Mouse (Mus musculus): ENCODE measurements around the gene Mmd. TPM values are rescaled to one million over a fixed set of nuclear protein-coding genes. Genes with fewer than 3 reads are reported as not detected.

Mmd gene
- polyA plus RNA-seq (2015; fragmentation: Nextera tagmentation; extraction: Ambion mirVana): 26.3 and 31.7 TPM in 2 replicates

DNA sequence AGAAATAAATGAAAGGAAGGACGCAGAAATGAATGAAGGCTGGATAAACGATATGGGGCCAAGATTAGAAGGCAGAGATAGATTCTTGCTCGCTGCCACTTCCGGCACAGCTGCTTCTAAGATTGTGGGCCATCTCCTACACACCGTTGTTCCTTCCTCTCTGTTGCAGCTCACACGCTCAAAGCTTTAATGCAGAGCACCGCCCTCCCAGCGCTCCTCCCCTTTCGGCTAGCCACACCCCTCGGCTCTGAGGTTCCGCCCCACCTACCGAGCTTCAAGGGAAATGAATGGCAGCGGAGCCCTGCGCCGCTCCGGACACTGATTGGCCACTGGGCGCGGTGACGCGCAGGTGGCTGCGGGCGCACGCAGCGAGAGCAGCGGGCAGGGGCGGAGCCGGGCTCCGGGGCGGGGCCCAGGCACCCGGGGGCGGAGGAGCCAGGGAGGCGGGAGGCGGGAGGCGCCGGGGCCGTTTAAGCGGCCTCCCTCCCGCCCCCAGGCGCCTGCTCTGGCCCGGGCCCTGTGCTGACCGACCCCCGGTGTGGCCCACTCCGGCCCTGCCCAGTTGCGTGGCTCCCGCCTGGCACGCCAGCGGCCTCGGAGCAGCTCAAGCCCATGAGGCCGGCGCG lies at the start of gene Mmd:
TSS of gene Mmd (plus strand) at position 432 of the 626 bp plus-strand sequence.
- peak within 1 kb of the TSS; percentile 87 for H3K9ac ChIP-seq
- H3K4me2 ChIP-seq: peak within 1 kb of the TSS; percentile 76
- H3K4me1 ChIP-seq: peaks cover 23% of the 10 kb centered on the region; the same call in 1 of the 2 replicates
- no peaks in the 10 kb centered on the region for H3K27me3 ChIP-seq
- peak within 1 kb of the TSS; percentile 88 for H3K4me3 ChIP-seq
- peak within 1 kb of the TSS; percentile 87 for H3K27ac ChIP-seq
- WGBS: under 1% methylated on average over 40 of the region's 51 CpGs
- H3K36me3 ChIP-seq: no peaks in the 10 kb centered on the region
- H3K9me3 ChIP-seq: no peaks in the 10 kb centered on the region
- peak; percentile 98 for ATAC-seq (ENCODE audit: insufficient number of reproducible peaks, low FRiP score, low TSS enrichment, low read depth)

DNA sequence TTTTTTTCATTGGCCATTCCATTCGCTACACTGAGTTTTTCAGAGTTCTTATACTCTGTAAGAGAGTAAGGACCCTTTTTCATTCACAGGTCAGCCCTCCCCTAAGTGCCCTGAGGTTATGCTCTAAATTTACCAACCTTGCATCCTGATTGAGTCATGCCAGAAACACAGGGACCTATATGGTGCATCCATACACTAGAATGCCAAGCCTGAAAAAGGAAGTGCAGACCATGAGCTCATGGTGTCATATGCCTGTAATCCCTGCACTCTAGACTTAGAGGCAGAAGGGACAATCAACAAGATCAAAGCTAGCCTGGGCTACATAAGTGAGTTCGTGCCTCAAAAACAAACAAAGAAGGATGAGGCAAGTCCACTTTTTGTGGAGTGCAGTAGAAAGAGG lies 48.4 kb upstream of the Mmd start:
- Histone ChIP-seq H3K27ac (no peak overlapping the region), H3K4me2 (no peak overlapping the region), H3K27me3 (no peaks in the 10 kb centered on the region), H3K9me3 (no peaks in the 10 kb centered on the region), H3K4me1 (no peaks in the 10 kb centered on the region), H3K4me3 (no peak overlapping the region), H3K9ac (no peak overlapping the region), H3K36me3 (no peaks in the 10 kb centered on the region)
- WGBS: 80% methylated on average over 2 of the region's 2 CpGs
- ATAC-seq (ENCODE audit: insufficient number of reproducible peaks, low FRiP score, low TSS enrichment, low read depth): no peak

DNA sequence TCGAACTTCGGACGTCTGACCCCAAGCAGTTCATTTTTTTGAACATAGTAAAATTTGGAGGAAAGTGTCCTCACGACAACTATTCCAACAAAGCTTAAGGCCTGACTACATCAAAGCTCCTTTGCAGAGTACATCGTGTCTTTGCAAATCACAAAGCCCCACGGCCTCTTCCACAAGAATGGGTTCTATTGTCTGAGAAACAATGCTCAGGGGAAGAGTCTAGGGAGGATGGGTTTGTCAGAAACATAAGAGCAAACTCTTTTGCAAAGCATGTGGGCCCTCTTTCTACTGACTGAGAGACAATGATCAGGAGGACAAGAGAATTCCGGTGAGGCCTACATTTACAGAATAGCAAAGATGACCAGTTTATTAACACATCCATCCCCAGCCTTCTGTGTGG lies 35.0 kb upstream of the Mmd start:
- H3K36me3 ChIP-seq: no peaks in the 10 kb centered on the region
- H3K4me2 ChIP-seq: no peak overlapping the region
- no peaks in the 10 kb centered on the region for H3K4me1 ChIP-seq
- no peaks in the 10 kb centered on the region for H3K27me3 ChIP-seq
- no peak for ATAC-seq (ENCODE audit: insufficient number of reproducible peaks, low FRiP score, low TSS enrichment, low read depth)
- no peak overlapping the region for H3K27ac ChIP-seq
- 82% methylated on average over 7 of the region's 7 CpGs for WGBS
- no peaks in the 10 kb centered on the region for H3K9me3 ChIP-seq
- H3K9ac ChIP-seq: no peak overlapping the region
- H3K4me3 ChIP-seq: no peak overlapping the region

DNA sequence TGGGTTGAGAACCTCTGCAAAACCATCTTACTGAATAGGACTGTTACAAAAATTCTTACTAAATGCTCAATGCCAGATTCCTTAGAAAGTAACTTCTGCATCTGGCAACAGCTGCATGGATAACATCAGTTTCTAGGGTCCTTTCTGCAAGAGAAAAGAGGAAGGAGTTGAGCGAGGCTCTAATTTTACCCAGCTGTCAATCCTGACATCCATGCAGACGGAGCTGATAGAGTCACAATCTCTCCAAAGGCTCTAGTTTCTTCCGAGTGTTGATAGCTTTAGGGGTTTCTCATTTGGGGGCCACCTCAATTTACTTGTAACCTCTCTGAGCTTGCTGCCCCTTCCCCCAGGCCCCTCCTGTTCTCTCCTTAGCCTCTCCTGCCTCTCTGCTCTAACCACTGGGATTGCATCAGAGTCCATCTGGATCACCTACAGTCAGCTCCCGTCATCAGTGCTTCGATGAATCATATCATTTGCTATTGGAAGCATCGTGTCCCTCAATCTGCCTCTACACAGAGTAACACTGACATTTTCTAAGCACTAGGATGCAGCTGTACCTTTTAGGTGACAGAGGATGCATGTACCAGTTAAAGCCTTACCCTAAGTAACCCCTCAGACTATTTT lies 29.1 kb upstream of the Mmd start:
- Histone ChIP-seq H3K9me3 (no peaks in the 10 kb centered on the region), H3K4me2 (no peak overlapping the region), H3K36me3 (no peaks in the 10 kb centered on the region), H3K4me3 (no peak overlapping the region), H3K27me3 (no peaks in the 10 kb centered on the region), H3K4me1 (no peaks in the 10 kb centered on the region; the same call in 1 of the 2 replicates), H3K9ac (no peak overlapping the region), H3K27ac (no peak overlapping the region)
- no peak for ATAC-seq (ENCODE audit: insufficient number of reproducible peaks, low FRiP score, low TSS enrichment, low read depth)
- 49% methylated on average over 6 of the region's 6 CpGs for WGBS

DNA sequence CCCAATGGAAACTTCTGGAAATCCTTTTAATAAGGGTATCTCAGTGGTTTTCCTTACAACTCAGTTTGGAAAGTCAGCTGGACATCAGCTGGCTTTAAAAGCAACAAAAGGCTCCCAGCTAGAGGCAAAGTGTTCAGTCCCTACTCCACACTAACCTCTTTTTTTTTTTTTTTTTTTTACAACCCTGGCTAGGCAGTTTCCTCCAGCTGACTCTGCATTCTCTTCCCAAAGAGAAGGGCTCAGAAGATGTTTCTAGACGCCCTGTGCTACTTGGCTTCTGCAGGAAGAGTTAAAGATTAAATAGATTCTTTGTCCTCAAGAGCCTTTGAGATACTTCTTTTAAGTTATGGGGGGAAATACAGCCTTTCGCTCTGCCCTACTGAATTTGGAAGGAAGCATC lies 28.5 kb upstream of the Mmd start:
- 27% methylated on average over 2 of the region's 2 CpGs for WGBS
- H3K4me3 ChIP-seq: no peak overlapping the region
- no peak for ATAC-seq (ENCODE audit: insufficient number of reproducible peaks, low FRiP score, low TSS enrichment, low read depth)

DNA sequence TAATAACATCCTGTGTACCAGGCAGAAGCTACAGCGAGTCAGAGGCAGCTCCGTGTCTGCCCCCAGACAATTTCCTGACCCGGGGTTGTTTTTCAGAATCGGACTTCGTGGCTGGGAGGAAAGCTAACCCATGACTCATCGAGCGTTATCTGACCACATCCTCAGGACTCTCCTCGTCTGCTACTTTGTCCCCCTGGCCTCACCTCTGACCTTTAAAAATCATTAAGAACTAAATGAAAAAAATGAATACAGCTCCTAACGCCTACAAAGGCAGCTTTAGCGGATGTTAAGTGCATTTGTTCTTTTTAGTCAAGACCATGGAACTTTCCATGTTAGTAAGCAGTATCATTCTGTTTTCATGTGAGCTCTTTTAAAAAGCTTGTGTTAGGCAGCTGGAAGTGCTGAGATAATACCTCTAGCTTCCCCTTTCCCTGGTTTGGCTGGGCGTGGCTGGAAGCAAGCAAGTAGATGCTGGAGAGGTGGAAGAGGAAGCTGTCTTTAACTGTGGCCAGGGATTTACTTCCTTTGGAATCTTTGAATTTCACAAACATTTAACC lies 24.3 kb upstream of the Mmd start:
- WGBS: 59% methylated on average over 11 of the region's 11 CpGs
- H3K4me1 ChIP-seq: peaks cover 1% of the 10 kb centered on the region
- no peak overlapping the region for H3K4me3 ChIP-seq
- no peak overlapping the region for H3K27ac ChIP-seq
- no peak for ATAC-seq (ENCODE audit: insufficient number of reproducible peaks, low FRiP score, low TSS enrichment, low read depth)
- H3K9me3 ChIP-seq: no peaks in the 10 kb centered on the region
- H3K36me3 ChIP-seq: no peaks in the 10 kb centered on the region
- no peak overlapping the region for H3K4me2 ChIP-seq
- H3K27me3 ChIP-seq: no peaks in the 10 kb centered on the region
- H3K9ac ChIP-seq: no peak overlapping the region

More for the DNA sequence above, 28.5 kb upstream of the Mmd start:
- H3K9me3 ChIP-seq: no peaks in the 10 kb centered on the region
- no peak overlapping the region for H3K4me2 ChIP-seq
- H3K4me1 ChIP-seq: no peaks in the 10 kb centered on the region; the same call in 1 of the 2 replicates
- no peak overlapping the region for H3K9ac ChIP-seq
- H3K36me3 ChIP-seq: no peaks in the 10 kb centered on the region
- no peak overlapping the region for H3K27ac ChIP-seq
- no peaks in the 10 kb centered on the region for H3K27me3 ChIP-seq

DNA sequence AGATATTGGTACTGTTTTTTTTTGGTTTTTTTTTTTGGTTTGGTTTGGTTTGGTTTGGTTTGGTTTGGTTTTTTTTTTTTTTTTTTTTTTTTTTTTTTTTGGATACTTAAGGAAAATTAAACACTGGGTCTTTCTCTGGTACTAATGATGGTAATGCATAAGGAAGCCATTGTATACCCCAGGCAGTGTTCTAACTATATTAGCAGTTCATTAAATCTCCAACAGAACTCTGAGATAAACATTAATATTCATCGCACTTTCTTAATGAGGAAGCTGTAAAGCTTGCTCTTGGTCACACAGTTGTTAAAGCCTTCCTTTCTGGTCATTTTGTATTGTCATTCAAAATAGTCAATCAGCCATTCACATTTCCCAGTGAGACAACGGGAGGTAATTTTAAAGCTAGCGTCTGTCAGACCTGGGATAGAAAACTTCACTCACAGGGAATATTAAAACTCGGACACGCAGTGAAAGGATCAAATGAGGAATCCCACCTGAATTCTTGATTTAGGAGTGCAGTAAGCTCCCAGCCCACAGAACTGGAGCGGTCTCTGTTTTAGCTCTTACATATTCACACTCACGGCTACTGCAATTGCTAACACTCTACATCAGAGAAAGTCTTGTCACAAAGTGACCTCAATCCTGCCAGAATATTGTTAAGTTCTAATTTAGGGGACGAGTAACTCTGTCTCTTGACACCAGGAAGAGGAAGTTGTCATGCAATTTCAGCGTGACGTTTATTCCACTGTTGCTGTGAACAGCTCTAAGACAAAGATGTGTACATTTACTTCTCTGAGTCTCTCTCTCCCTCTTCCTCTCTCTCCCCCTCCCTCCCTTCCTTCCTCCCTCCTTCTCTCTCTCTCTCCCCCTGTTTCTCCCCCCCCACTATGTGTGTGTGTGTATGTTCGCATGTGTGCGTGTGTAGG lies 22.0 kb upstream of the Mmd start:
- H3K9ac ChIP-seq: no peak overlapping the region
- no peaks in the 10 kb centered on the region for H3K36me3 ChIP-seq
- H3K9me3 ChIP-seq: no peaks in the 10 kb centered on the region
- no peak for ATAC-seq (ENCODE audit: insufficient number of reproducible peaks, low FRiP score, low TSS enrichment, low read depth)
- H3K27ac ChIP-seq: no peak overlapping the region
- peaks cover 5% of the 10 kb centered on the region; the same call in 1 of the 2 replicates for H3K4me1 ChIP-seq
- H3K4me3 ChIP-seq: no peak overlapping the region
- no peaks in the 10 kb centered on the region for H3K27me3 ChIP-seq
- WGBS: 59% methylated on average over 12 of the region's 12 CpGs
- H3K4me2 ChIP-seq: no peak overlapping the region

DNA sequence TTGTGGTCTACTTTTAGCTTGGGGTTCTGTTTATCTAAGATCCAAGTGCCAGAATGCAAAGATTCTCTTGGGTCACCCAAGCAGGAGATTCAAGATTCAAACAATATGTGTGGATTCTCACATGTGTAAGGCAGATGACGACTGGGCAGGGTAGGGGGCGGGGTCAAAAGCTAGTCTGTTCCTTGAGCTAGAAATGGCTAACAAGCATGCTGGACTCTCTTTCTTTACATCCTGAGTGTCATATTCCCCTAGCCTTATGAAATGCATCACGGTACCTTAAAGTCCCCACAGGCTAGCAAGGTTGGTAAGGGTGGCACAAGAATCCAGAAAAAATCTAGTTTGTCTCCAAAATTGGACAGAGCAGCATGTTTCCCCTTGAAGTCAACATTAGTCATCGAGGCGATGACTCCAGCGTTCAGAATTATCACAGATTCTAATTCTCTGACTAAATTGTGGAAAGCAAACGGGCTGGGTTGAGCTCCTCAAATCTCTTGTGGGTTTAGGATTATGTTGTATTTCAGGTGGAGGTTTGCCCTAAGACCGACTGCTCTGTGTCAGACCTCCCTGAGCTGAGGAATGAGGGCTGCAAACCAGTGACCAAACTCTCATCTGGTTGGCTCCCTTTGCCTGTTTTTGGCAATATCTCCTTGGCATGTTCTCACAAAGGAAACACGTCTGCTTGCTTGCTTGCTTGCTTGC lies 20.9 kb upstream of the Mmd start:
- Histone ChIP-seq H3K36me3 (no peaks in the 10 kb centered on the region), H3K4me3 (no peak overlapping the region), H3K4me1 (peaks cover 8% of the 10 kb centered on the region; the same call in 1 of the 2 replicates), H3K9ac (no peak overlapping the region), H3K9me3 (no peaks in the 10 kb centered on the region), H3K27ac (no peak overlapping the region), H3K27me3 (no peaks in the 10 kb centered on the region), H3K4me2 (no peak overlapping the region)
- 71% methylated on average over 9 of the region's 9 CpGs for WGBS
- no peak for ATAC-seq (ENCODE audit: insufficient number of reproducible peaks, low FRiP score, low TSS enrichment, low read depth)

DNA sequence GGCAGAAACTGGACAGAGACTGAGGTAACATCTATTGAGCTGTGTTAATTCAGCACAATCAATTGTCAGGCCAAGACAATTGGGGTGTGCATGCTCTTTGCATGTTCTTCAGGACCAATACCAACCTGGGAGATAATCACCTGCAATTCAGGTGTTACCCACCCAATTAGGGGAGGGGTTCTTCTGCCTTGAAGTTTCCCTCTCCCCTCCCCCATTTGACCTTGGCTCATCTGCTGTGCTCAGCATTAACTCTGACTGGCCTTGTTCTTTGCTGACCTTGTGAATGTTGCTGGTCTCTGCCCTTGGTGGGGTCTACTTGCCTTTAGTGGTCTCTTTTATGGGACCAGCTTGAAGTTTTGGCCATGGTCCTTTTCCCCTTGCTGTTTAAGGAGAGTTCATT lies 19.5 kb upstream of the Mmd start:
- Histone ChIP-seq H3K4me2 (no peak overlapping the region), H3K27ac (no peak overlapping the region), H3K27me3 (no peaks in the 10 kb centered on the region), H3K9me3 (no peaks in the 10 kb centered on the region), H3K4me3 (no peak overlapping the region), H3K4me1 (peaks cover 8% of the 10 kb centered on the region; the same call in 1 of the 2 replicates), H3K9ac (no peak overlapping the region), H3K36me3 (no peaks in the 10 kb centered on the region)
- ATAC-seq (ENCODE audit: insufficient number of reproducible peaks, low FRiP score, low TSS enrichment, low read depth): no peak

DNA sequence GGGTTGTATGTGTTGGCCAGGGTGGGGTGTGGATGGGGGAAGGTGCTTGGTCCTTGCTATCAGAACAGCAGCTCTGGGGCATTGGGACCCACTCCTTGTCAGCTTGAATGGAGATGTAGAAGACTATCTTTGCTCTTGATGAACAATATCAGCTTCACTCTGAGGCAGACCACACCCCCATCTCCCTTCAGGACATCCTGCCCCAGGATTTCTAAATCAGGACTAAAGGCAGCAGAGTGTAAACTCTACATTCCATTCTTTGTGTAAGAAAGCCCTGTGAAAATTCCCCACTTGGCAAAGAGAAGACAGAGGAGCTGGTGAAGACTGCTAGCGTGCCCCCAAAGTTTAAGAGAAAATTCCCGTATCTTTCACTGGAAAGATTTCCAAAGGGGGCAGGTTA lies 18.6 kb upstream of the Mmd start:
- H3K36me3 ChIP-seq: no peaks in the 10 kb centered on the region
- ATAC-seq (ENCODE audit: insufficient number of reproducible peaks, low FRiP score, low TSS enrichment, low read depth): no peak
- WGBS: 65% methylated on average over 2 of the region's 2 CpGs
- peaks cover 8% of the 10 kb centered on the region; the same call in 1 of the 2 replicates for H3K4me1 ChIP-seq
- no peak overlapping the region for H3K4me3 ChIP-seq
- H3K27ac ChIP-seq: 0 out of 2 replicates have a peak overlapping the region, but pooled peaks have one; percentile 1
- H3K9me3 ChIP-seq: no peaks in the 10 kb centered on the region
- H3K27me3 ChIP-seq: no peaks in the 10 kb centered on the region
- H3K9ac ChIP-seq: no peak overlapping the region
- no peak overlapping the region for H3K4me2 ChIP-seq

DNA sequence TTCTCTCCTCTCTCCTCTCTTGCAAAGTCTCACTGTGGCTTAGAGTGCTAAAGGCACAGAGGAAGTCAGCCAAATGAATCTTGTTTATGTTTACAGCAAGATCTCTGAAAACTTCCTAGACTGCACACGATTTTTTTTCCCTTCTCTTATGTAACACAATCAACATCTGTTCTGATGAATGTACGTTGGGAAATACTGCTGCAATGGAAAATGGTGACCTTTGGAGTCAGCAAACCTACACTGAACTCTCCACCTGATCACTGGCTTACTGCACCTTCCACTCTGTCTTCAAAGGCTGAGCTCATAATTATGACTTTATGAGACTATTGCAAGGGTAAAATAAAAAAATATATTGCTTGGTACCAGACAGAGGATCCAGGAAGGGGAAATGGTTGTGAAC lies 17.6 kb upstream of the Mmd start:
- 37% methylated on average over 2 of the region's 2 CpGs for WGBS
- Histone ChIP-seq H3K27me3 (no peaks in the 10 kb centered on the region), H3K27ac (no peak overlapping the region), H3K4me2 (no peak overlapping the region), H3K4me3 (no peak overlapping the region), H3K9ac (no peak overlapping the region), H3K36me3 (no peaks in the 10 kb centered on the region), H3K9me3 (no peaks in the 10 kb centered on the region), H3K4me1 (peaks cover 8% of the 10 kb centered on the region; the same call in 1 of the 2 replicates)
- ATAC-seq (ENCODE audit: insufficient number of reproducible peaks, low FRiP score, low TSS enrichment, low read depth): no peak
